Mouse (Mus musculus) MEL (cell line): ENCODE results near the gene Rcc1. TPM values are rescaled to one million over a fixed set of nuclear protein-coding genes. Genes with fewer than 3 reads are reported as not detected.

ENCODE experiments used
- DNase-seq: peaks from one replicate; pipeline ENCODE4 v3.0.0; 2011; ENCODE audit warnings: low read depth, low spot score
- H3K27ac ChIP-seq: 2 replicates; pipeline ENCODE4 v1.5.1; 2012; ENCODE audit warnings: low read depth, mild to moderate bottlenecking, control low read depth, low read length, moderate library complexity; ENCODE audit not compliant: control insufficient read depth
- H3K27me3 ChIP-seq, 2 experiments: fragments of 150-350 bp in 1 of 2; sonication (generic) in 1 of 2; 2 replicates each; pipeline ENCODE4 v1.6.1; 2012; ENCODE audit warnings: low read length in 2 of 2, mild to moderate bottlenecking in 2 of 2, improper control_type of control experiment in 1 of 2, moderate library complexity in 1 of 2; ENCODE audit not compliant: insufficient read depth in 2 of 2, control insufficient read depth in 1 of 2
- H3K36me3 ChIP-seq, 2 experiments: 2 replicates each; pipeline ENCODE4 v1.6.1; 2012 to 2014; ENCODE audit warnings: low read length in 2 of 2, improper control_type of control experiment in 1 of 2, inconsistent platforms in 1 of 2, mild to moderate bottlenecking in 1 of 2; ENCODE audit not compliant: insufficient read depth in 2 of 2, control insufficient read depth in 1 of 2
- H3K4me1 ChIP-seq, 2 experiments: fragments of 150-350 bp in 1 of 2; sonication (generic) in 1 of 2; 2 replicates each; pipeline ENCODE4 v1.6.1; 2012; ENCODE audit warnings: low read length in 2 of 2, improper control_type of control experiment in 1 of 2, mild to moderate bottlenecking in 1 of 2; ENCODE audit not compliant: insufficient read depth in 2 of 2, control insufficient read depth in 1 of 2
- H3K4me3 ChIP-seq, 2 experiments: fragments of 150-350 bp in 1 of 2; sonication (generic) in 1 of 2; 2 replicates each; pipeline ENCODE4 v1.5.1; 2012; ENCODE audit warnings: low read depth in 2 of 2, low read length in 2 of 2, mild to moderate bottlenecking in 2 of 2, moderate library complexity in 2 of 2, control low read depth in 1 of 2, improper control_type of control experiment in 1 of 2; ENCODE audit not compliant: control insufficient read depth in 1 of 2, insufficient read depth in 1 of 2
- H3K79me2 ChIP-seq: 2 replicates; pipeline ENCODE4 v1.6.1; 2012; ENCODE audit warnings: mild to moderate bottlenecking, low read length, moderate library complexity; ENCODE audit not compliant: control insufficient read depth, poor library complexity, insufficient read depth
- H3K9ac ChIP-seq: 2 replicates; pipeline ENCODE4 v1.6.1; 2012; ENCODE audit warnings: low read depth, mild to moderate bottlenecking, control low read depth, low read length, moderate library complexity; ENCODE audit not compliant: control insufficient read depth, poor library complexity, severe bottlenecking
- H3K9me3 ChIP-seq: fragments of 150-350 bp; sonication (generic); replicated peaks from 2 replicates; pipeline ENCODE4 v1.6.1; 2012; ENCODE audit warnings: mild to moderate bottlenecking, low read length, improper control_type of control experiment, moderate library complexity; ENCODE audit not compliant: insufficient read depth
- BHLHE40 ChIP-seq: IDR thresholded peaks from 2 replicates; pipeline ENCODE4 v1.6.1; 2012; ENCODE audit warnings: low read depth, mild to moderate bottlenecking, inconsistent platforms, low read length, improper control_type of control experiment, borderline replicate concordance
- CHD1 ChIP-seq: IDR thresholded peaks from 2 replicates; pipeline ENCODE4 v1.6.1; 2012; ENCODE audit warnings: low read depth, mild to moderate bottlenecking, inconsistent platforms, low read length, improper control_type of control experiment
- CTCF ChIP-seq, 3 experiments: IDR thresholded peaks in 2 of 3; conservative IDR thresholded peaks in 1 of 3; 2 replicates each; pipeline ENCODE4 v1.5.1; 2011 to 2012; ENCODE audit warnings: low read length in 3 of 3, low read depth in 2 of 3, mild to moderate bottlenecking in 2 of 3, improper control_type of control experiment in 1 of 3, inconsistent platforms in 1 of 3, mixed read lengths in 1 of 3, moderate library complexity in 1 of 3; ENCODE audit not compliant: control insufficient read depth in 1 of 3, insufficient read depth in 1 of 3, poor library complexity in 1 of 3, severe bottlenecking in 1 of 3
- E2F4 ChIP-seq: IDR thresholded peaks from 2 replicates; pipeline ENCODE4 v1.6.1; 2011; ENCODE audit warnings: low read depth, low read length, improper control_type of control experiment, borderline replicate concordance
- ELF1 ChIP-seq: IDR thresholded peaks from 2 replicates; pipeline ENCODE4 v1.6.1; 2014; ENCODE audit warnings: low read depth, mild to moderate bottlenecking, inconsistent platforms, low read length, improper control_type of control experiment, moderate library complexity
- EP300 ChIP-seq, 2 experiments: IDR thresholded peaks; 2 replicates each; pipeline ENCODE4 v1.6.1; 2011; ENCODE audit warnings: improper control_type of control experiment in 2 of 2, low read length in 2 of 2, low read depth in 1 of 2, mild to moderate bottlenecking in 1 of 2
- GABPA ChIP-seq: IDR thresholded peaks from 2 replicates; pipeline ENCODE4 v1.6.1; 2012; ENCODE audit warnings: low read depth, mild to moderate bottlenecking, inconsistent platforms, low read length, improper control_type of control experiment, moderate library complexity
- MAFK ChIP-seq: IDR thresholded peaks from 2 replicates; pipeline ENCODE4 v1.6.1; 2011; ENCODE audit warnings: low read depth, mild to moderate bottlenecking, low read length, improper control_type of control experiment, borderline replicate concordance
- MYC ChIP-seq: IDR thresholded peaks from 2 replicates; pipeline ENCODE4 v1.6.1; 2011; ENCODE audit warnings: low read depth, mild to moderate bottlenecking, low read length, improper control_type of control experiment, moderate library complexity
- NELFE ChIP-seq: IDR thresholded peaks from 2 replicates; pipeline ENCODE4 v1.6.1; 2011; ENCODE audit warnings: low read depth, low read length, improper control_type of control experiment
- NRF1 ChIP-seq: IDR thresholded peaks from 2 replicates; pipeline ENCODE4 v1.6.1; 2014; ENCODE audit warnings: low read depth, mild to moderate bottlenecking, inconsistent platforms, low read length, improper control_type of control experiment, moderate library complexity; ENCODE audit not compliant: poor library complexity, insufficient read depth, severe bottlenecking
- POLR2A ChIP-seq, 2 experiments: IDR thresholded peaks; 2 replicates each; pipeline ENCODE4 v1.6.1; 2011 to 2012; ENCODE audit warnings: low read length in 2 of 2, mild to moderate bottlenecking in 2 of 2, control low read depth in 1 of 2, improper control_type of control experiment in 1 of 2, low read depth in 1 of 2, moderate library complexity in 1 of 2; ENCODE audit not compliant: control insufficient read depth in 1 of 2, insufficient read depth in 1 of 2, poor library complexity in 1 of 2
- POLR2AphosphoS2 ChIP-seq: IDR thresholded peaks from 2 replicates; pipeline ENCODE4 v1.6.1; 2011; ENCODE audit warnings: low read length, improper control_type of control experiment
- RCOR1 ChIP-seq: IDR thresholded peaks from 2 replicates; pipeline ENCODE4 v1.6.1; 2012; ENCODE audit warnings: low read depth, mild to moderate bottlenecking, inconsistent platforms, low read length, improper control_type of control experiment
- SIN3A ChIP-seq: IDR thresholded peaks from 2 replicates; pipeline ENCODE4 v1.6.1; 2012; ENCODE audit warnings: low read length, improper control_type of control experiment, inconsistent platforms
- TCF12 ChIP-seq: IDR thresholded peaks from 2 replicates; pipeline ENCODE4 v1.6.1; 2014; ENCODE audit warnings: low read depth, mild to moderate bottlenecking, inconsistent platforms, low read length, improper control_type of control experiment, moderate library complexity
- UBTF ChIP-seq: IDR thresholded peaks from 2 replicates; pipeline ENCODE4 v1.6.1; 2012; ENCODE audit warnings: low read depth, mild to moderate bottlenecking, inconsistent platforms, low read length, improper control_type of control experiment, moderate library complexity, borderline replicate concordance; ENCODE audit not compliant: insufficient read depth
- USF1 ChIP-seq: IDR thresholded peaks from 2 replicates; pipeline ENCODE4 v1.6.1; 2014; ENCODE audit warnings: low read depth, mild to moderate bottlenecking, inconsistent platforms, low read length, improper control_type of control experiment, moderate library complexity
- polyA plus RNA-seq, 2 experiments: library from polyadenylated mRNA; stranded (reverse) in 1 of 2; unstranded in 1 of 2; fragments of >175 nt in 1 of 2; fragments of >200 nt in 1 of 2; gene quantifications; 2 replicates each; pipeline versions ENCODE4 v1.2.1 to v1.2.4; 2012; ENCODE audit warnings: low replicate concordance in 2 of 2, low read depth in 1 of 2; ENCODE audit not compliant: insufficient read length in 2 of 2, insufficient read depth in 1 of 2, missing spikeins in 1 of 2
- total RNA-seq: library from RNA; depleted of rRNA; stranded (reverse); fragments of 300-350 nt; gene quantifications from 2 replicates; pipeline ENCODE4 v1.2.3, GENCODE M21; 2012

Rcc1 gene
- total and polyA plus RNA-seq, 3 experiments: 83.6 to 186 (median 147) TPM

- Histone ChIP-seq H3K4me1 (peaks cover 5 to 25% of the 10 kb centered on the region in 2 experiments; a peak in 3 of 4 replicates), H3K9ac (no peak overlapping the region), H3K4me3 (no peak overlapping the region), H3K79me2 (peaks cover 51% of the 10 kb centered on the region), H3K9me3 (no peaks in the 10 kb centered on the region), H3K36me3 (peaks cover 15 to 16% of the 10 kb centered on the region in 2 experiments), H3K27ac (no peak overlapping the region), H3K27me3 (no peaks in the 10 kb centered on the region)
- DNase-seq: no peak
- TF ChIP-seq UBTF (no peak), POLR2AphosphoS2 (no peak), NRF1 (no peak), MAFK (no peak), TCF12 (no peak), RCOR1 (no peak), ELF1 (no peak), NELFE (no peak), GABPA (no peak), BHLHE40 (no peak), E2F4 (no peak), EP300 (IDR thresholded peaks at IDR 0.05; ENCODE audit: low read depth in 1 of 2, low read length in 2 of 2) (no peak), SIN3A (no peak), MYC (no peak), CHD1 (no peak), CTCF (IDR thresholded peaks at IDR 0.05 in 2 of 3, conservative IDR thresholded peaks at IDR 0.05 in 1 of 3; ENCODE audit: control insufficient read depth in 1 of 3, insufficient read depth in 1 of 3, low read depth in 2 of 3, low read length in 3 of 3, poor library complexity in 1 of 3, severe bottlenecking in 1 of 3) (no peak), USF1 (no peak)
Measured at GRCm38 (mm10) chr4:132338943-132339342, 14.5 kb downstream of the Rcc1 start.

DNA sequence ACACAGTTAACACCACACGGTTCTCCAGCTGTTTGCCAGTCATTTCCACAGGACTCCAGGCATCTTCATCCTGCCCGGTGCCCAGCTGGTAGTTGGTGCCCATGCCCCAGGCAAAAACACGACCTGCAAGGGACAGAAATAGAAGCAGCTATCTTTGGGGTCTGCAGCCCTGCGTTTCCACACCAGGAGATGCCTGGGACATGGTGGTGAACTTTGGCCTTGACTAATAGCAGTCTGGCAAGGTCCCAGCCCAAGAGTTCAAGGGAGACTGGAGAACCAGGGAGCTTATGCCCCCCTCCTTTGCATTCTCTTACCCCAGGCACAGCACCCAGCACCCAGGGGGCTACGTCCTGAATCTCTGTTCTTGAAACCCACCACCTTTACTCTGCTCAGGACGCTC is 20.5 kb downstream of the Rcc1 start:
- Histone ChIP-seq H3K27ac (no peak overlapping the region), H3K4me1 (peaks cover 4 to 21% of the 10 kb centered on the region in 2 experiments; a peak in 3 of 4 replicates), H3K27me3 (no peaks in the 10 kb centered on the region), H3K36me3 (peaks cover 4 to 9% of the 10 kb centered on the region in 2 experiments; a peak in 3 of 4 replicates), H3K4me3 (no peak overlapping the region), H3K79me2 (peaks cover 16% of the 10 kb centered on the region), H3K9ac (no peak overlapping the region), H3K9me3 (no peaks in the 10 kb centered on the region)
- no peak for DNase-seq
- TF ChIP-seq NELFE: no peak
- TF ChIP-seq POLR2AphosphoS2: no peak
- TF ChIP-seq POLR2A (IDR thresholded peaks at IDR 0.05; ENCODE audit: control insufficient read depth in 1 of 2, insufficient read depth in 1 of 2, low read depth in 1 of 2, low read length in 2 of 2, poor library complexity in 1 of 2): no peak
